Mouse (Mus musculus) left cerebral cortex, adult 9 months (tissue): ENCODE data around the gene Prdm5.

Experiments
- DNase-seq, 2 experiments: peaks; one replicate each; pipeline ENCODE4 v3.0.0; 2022; ENCODE audit warnings: low spot score in 2 of 2

The Prdm5 gene

DNA sequence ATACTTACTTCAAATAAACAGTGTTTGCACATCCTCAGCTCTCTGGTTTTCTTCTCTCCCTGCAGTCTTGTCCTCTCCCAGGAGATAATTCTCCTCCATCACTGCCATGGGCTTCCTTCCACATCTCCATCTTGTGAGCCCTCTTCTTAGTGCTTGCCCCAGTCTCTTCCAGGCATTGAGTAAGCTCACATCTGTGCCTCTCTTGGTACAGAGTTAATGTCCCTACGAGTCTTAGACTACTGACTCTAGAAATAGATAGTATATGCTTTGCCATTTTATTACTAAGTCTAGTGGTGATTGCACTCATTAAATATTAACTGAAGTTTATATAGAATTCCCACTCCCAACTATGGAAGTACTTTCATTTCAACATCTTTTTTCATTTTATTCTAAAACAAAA is 154.0 kb downstream of the Prdm5 start:
- DNase-seq = no peak

DNA sequence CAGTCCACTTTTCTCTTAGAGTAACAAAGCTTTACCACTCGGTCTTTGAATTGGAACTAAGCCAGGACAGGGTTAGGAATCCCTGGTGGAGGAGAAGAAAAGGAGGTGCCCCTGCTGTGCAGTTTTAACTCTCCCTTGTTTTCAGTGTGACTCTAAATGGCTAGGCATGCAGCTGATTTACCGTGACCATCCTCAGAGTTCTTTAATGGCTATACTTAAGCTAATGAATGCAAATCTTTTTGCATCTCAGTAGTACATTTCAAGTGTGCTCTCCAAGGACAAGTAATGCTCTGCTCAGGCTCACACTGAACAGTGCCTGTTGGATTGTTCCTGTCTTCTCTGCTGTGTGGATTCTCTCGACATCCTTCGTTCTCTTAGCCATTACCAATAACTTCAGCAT is 154.4 kb downstream of the Prdm5 start:
- no peak for DNase-seq

DNA sequence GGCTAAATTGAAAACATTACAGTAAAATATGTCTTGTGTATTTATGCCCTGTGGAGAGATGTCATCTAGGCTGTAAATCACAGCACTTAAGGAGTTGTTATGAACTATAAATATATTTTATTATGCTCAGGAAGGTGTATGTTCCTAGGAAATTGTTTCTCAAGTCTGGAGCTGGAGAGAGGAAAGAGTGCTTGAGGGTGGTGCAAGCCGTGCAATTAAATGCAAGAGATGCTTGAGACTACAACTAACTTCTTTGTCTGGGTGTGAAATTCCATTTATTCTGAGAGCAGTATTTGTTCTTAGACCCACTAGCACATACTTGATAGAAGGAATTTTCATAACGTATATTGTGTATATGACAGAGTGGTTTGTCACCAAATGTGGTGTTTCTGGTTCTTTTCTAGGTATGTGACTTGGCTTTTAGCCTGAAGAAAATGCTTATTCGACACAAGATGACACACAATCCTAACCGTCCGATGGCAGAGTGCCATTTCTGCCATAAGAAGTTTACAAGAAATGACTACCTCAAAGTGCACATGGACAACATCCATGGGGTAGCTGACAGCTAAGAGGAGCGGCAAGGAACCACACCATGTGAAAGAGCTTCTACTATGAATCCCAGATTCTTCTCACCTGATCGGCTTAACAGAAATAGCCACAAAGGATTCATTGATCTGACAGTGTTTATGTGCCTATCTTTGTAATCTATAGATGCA is 156.9 kb downstream of the Prdm5 start:
- DNase-seq = no peak

DNA sequence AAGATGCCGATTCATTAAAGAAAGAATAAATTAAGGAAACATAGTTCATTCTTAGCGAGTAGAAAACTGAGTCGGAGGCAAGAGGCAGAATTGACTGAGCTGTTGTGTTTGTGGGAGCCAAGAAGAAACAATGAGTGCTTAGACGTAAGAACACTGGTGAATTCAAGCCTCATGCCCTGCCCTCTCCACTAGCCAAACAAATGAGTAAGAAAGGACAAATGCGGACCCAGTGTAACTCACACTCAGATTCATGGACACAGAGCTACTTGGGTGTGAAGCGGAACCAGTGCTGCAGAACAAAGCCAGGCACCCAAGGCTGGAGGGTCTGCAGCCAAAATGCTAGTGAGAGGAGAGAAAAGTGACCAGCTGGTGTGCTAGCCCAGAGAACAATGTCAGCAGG is 171.7 kb downstream of the Prdm5 start:
- peak; percentile 2 to 5 for DNase-seq

DNA sequence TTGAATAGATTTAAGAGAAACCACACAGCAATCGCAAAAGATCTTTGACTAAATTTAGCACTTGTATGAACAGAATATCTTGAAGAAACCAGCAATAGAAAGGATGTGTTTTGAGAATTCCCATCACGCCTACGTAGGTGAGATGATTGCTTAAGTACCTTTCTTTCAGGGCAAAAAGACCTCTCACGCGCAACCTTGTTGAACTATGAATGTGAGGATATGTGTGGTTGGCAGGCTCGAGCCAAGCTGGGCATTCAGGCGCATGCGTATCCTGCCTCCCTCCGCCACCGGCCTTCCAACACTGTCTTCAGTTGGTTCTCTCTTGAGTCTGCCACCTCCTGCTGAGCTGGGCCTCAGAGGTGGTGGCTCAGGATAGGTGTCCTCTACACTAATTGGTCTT is 173.5 kb downstream of the Prdm5 start, which contains the start of gene 4930544G11Rik:
4930544G11Rik (plus strand) TSS at position 301 of the 400 bp plus-strand sequence.
- no peak for DNase-seq

DNA sequence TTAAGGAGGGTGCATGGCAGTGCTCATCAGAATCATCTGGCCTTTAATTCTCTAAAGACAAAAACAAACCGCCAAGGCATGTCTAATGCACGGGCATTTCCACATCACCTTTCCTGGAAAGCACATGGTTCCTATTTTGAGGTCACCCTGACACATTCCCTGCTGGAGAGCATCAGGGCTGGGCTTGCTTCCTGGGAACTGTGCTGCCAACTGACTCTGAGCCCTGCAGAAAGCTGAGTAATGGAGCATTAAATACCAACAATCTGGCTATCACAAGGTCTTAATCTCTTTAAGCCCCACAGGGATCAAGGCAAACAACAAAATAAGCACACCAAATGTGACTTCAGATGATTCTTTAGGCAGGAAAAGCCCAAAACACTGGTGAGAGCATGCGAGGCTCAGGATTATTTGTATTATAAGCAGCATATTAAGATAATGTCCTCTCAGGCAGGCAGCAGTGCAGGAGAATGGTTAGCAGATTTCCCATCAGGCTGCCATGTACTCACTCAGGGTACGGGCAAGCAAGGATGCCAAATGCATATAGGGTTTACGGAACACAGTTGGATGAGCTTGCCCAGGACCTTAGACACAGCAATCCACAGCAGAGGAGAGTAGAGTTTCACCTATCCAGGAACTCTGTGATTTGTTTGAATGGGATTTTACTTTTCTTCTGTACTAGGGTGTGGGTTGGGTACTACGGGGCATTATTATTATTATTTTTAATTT is 190.8 kb downstream of the Prdm5 start:
- DNase-seq = no peak

- no peak for DNase-seq
These were observed 191.6 kb downstream of the Prdm5 start for GRCm38 (mm10) chr6:65970410-65970809.
